Comparison of ENCODE assay signal across 8 mouse cellular contexts in the genomic region with DNA sequence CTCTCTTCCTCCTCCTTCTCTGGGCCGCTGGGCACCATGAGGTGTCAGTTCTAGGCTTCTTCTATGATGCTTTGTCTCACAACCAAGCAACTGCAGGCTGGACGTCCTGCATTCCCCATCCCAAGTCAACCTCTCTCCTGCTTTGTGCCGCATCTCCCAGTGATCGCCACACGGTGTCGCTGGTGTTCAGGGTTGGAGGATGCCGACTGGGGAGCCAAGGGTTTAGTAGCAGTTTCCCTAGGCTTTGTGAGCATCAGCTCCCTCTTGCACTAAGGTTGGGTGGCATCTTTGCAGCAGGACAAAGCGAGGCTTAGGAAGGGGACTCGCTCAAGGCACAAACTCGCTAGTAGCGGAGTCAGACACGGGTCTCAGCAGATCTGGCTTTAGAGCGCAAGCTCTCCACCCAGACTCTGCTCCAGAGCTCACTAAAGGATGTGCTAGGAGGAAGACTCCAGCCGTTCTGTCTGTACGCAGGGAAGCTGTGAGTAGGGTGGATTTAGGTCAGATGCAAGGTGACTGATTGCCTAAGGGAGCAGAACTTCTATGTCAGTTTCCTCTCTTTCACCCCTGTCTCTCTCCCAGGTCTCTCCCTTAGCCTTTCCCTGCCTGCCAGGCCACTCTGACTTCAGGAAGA. TPM values are rescaled to one million over a fixed set of nuclear protein-coding genes. Genes with fewer than 3 reads are reported as not detected.
DNase-seq lines count a peak whose midpoint lies in the region; ATAC-seq and TF ChIP-seq lines count a peak whose summit lies in the region.

No protein-coding gene starts in this region.

- H3K4me1 ChIP-seq in embryonic facial prominence, embryonic 13.5 days: peaks cover 10% of the 10 kb centered on the region
- H3K4me1 ChIP-seq in kidney, adult 2 months (ENCODE audit: control insufficient read depth, insufficient read depth, low read length): no peaks in the 10 kb centered on the region
- H3K4me1 ChIP-seq in limb, embryonic 12.5 days (replicated peaks): peaks cover 11% of the 10 kb centered on the region
- peaks cover 14% of the 10 kb centered on the region for H3K4me1 ChIP-seq in midbrain, embryonic 15.5 days

- no peaks in the 10 kb centered on the region for H3K9me3 ChIP-seq in embryonic facial prominence, embryonic 13.5 days
- H3K9me3 ChIP-seq in limb, embryonic 12.5 days: peaks cover 8% of the 10 kb centered on the region; the same call in 1 of the 2 replicates
- H3K9me3 ChIP-seq in midbrain, embryonic 15.5 days: no peaks in the 10 kb centered on the region

- peak overlapping the region; percentile 44 for H3K4me2 ChIP-seq in embryonic facial prominence, embryonic 13.5 days
- H3K4me2 ChIP-seq in limb, embryonic 12.5 days: peak overlapping the region; percentile 34
- H3K4me2 ChIP-seq in midbrain, embryonic 15.5 days: peak overlapping the region; percentile 25

- no peak overlapping the region for H3K4me3 ChIP-seq in embryonic facial prominence, embryonic 13.5 days
- no peak overlapping the region for H3K4me3 ChIP-seq in kidney, adult 2 months (ENCODE audit: insufficient read depth, low read depth, low read length)
- H3K4me3 ChIP-seq in limb, embryonic 12.5 days (replicated peaks): peak overlapping the region; percentile 1; the same call in 1 of the 2 replicates
- H3K4me3 ChIP-seq in midbrain, embryonic 15.5 days: no peak overlapping the region

- DNase-seq in 3T3-L1 (ENCODE audit: low read depth, low spot score): peak; percentile 95
- peak; percentile 87 for DNase-seq in adrenal gland, postnatal 36 days
- peak; percentile 86 for DNase-seq in heart, adult 8-10 months (ENCODE audit: low spot score)
- DNase-seq in kidney, adult 2 months: peak; percentile 85
- peak; percentile 59 for DNase-seq in spleen, adult 12 weeks (ENCODE audit: low spot score)

- H3K27ac ChIP-seq in embryonic facial prominence, embryonic 13.5 days: peak overlapping the region; percentile 28; the same call in 1 of the 2 replicates
- H3K27ac ChIP-seq in kidney, adult 2 months (ENCODE audit: insufficient read depth, low read depth, low read length): no peak overlapping the region
- 0 out of 2 replicates have a peak overlapping the region, but pooled peaks have one; percentile 18 for H3K27ac ChIP-seq in limb, embryonic 12.5 days
- peak overlapping the region; percentile 75 for H3K27ac ChIP-seq in midbrain, embryonic 15.5 days

- H3K9ac ChIP-seq in embryonic facial prominence, embryonic 13.5 days: peak overlapping the region; percentile 64; the same call in 1 of the 2 replicates
- no peak overlapping the region; the same call in 1 of the 2 replicates for H3K9ac ChIP-seq in limb, embryonic 12.5 days (replicated peaks)
- H3K9ac ChIP-seq in midbrain, embryonic 15.5 days: peak overlapping the region; percentile 31; the same call in 1 of the 2 replicates

- peak; percentile 100 for TF ChIP-seq CTCF in kidney, adult 2 months (conservative IDR thresholded peaks at IDR 0.05; ENCODE audit: insufficient read depth, insufficient read length, low read depth, low read length)

- no peaks in the 10 kb centered on the region; the same call in none of the 2 replicates for H3K27me3 ChIP-seq in embryonic facial prominence, embryonic 13.5 days
- no peaks in the 10 kb centered on the region for H3K27me3 ChIP-seq in kidney, adult 2 months (replicated peaks; ENCODE audit: control insufficient read depth, insufficient read depth, low read length)
- H3K27me3 ChIP-seq in limb, embryonic 12.5 days: 0 out of 2 replicates have a peak, but pooled peaks cover 4% of the 10 kb centered on the region
- H3K27me3 ChIP-seq in midbrain, embryonic 15.5 days (replicated peaks): no peaks in the 10 kb centered on the region

- H3K36me3 ChIP-seq in embryonic facial prominence, embryonic 13.5 days: no peaks in the 10 kb centered on the region
- no peaks in the 10 kb centered on the region for H3K36me3 ChIP-seq in kidney, adult 2 months (ENCODE audit: control insufficient read depth, insufficient read depth, low read length)
- no peaks in the 10 kb centered on the region for H3K36me3 ChIP-seq in limb, embryonic 12.5 days
- H3K36me3 ChIP-seq in midbrain, embryonic 15.5 days (replicated peaks): peaks cover 6% of the 10 kb centered on the region; the same call in 1 of the 2 replicates

- 0 out of 2 replicates have a peak, but pooled peaks have one; percentile 53 for ATAC-seq in embryonic facial prominence, embryonic 13.5 days (ENCODE audit: insufficient number of reproducible peaks, insufficient read depth, low FRiP score, low TSS enrichment, low read depth)
- ATAC-seq in limb, embryonic 12.5 days (ENCODE audit: insufficient number of reproducible peaks, insufficient read depth, low FRiP score, low TSS enrichment, low read depth): peak; percentile 64
- peak; percentile 82 for ATAC-seq in midbrain, embryonic 15.5 days (replicated peaks)

- TF ChIP-seq POLR2A in kidney, adult 2 months (IDR thresholded peaks at IDR 0.05; ENCODE audit: low read depth, low read length): no peak

- WGBS in embryonic facial prominence, embryonic 13.5 days: 4% methylated on average over 15 of the region's 15 CpGs
- 5% methylated on average over 15 of the region's 15 CpGs for WGBS in kidney, adult 2 months
- 4% methylated on average over 15 of the region's 15 CpGs for WGBS in limb, embryonic 12.5 days
- 3% methylated on average over 15 of the region's 15 CpGs for WGBS in midbrain, embryonic 15.5 days

RNA-seq across cellular contexts. Expression of gene Mad2l2, which starts 15.3 kb away (rescaled TPM):
- 10 to 100 TPM; 23.1 to 27.1 TPM for total RNA-seq in adrenal gland, postnatal 36 days (2021)
- 70.6 and 76.3 TPM in 2 replicates for polyA plus RNA-seq in embryonic facial prominence, embryonic 13.5 days (2015; fragmentation: Nextera tagmentation; extraction: Ambion mirVana)
- total RNA-seq in heart, adult 8-10 months (2022): 10 to 100 TPM in 3 of 4 experiments, 1 to 10 TPM in 1; 6.9 to 13.6 (median 11.7) TPM
- 22.8 and 25.5 TPM in 2 replicates for polyA plus RNA-seq in kidney, adult 2 months (2012; rRNA removed)
- 104 and 107 TPM in 2 replicates for polyA plus RNA-seq in limb, embryonic 12.5 days (2016; fragmentation: Nextera tagmentation; extraction: Ambion mirVana)
- polyA plus RNA-seq in midbrain, embryonic 15.5 days (2015; fragmentation: Nextera tagmentation; extraction: Ambion mirVana): 99.2 and 112 TPM in 2 replicates

RNA-seq across cellular contexts. Expression of gene Draxin, which starts 15.6 kb away (rescaled TPM):
- total RNA-seq in adrenal gland, postnatal 36 days (2021): under 1 TPM; 0.10 to 0.20 TPM
- polyA plus RNA-seq in embryonic facial prominence, embryonic 13.5 days (2015; fragmentation: Nextera tagmentation; extraction: Ambion mirVana): 0.78 and 1.1 TPM in 2 replicates
- total RNA-seq in heart, adult 8-10 months (2022): under 1 TPM; 0.06 to 0.20 (median 0.07) TPM
- polyA plus RNA-seq in kidney, adult 2 months (2012; rRNA removed): 0.03 and 0.11 TPM in 2 replicates
- 1.8 and 1.9 TPM in 2 replicates for polyA plus RNA-seq in limb, embryonic 12.5 days (2016; fragmentation: Nextera tagmentation; extraction: Ambion mirVana)
- polyA plus RNA-seq in midbrain, embryonic 15.5 days (2015; fragmentation: Nextera tagmentation; extraction: Ambion mirVana): 15.1 and 15.7 TPM in 2 replicates

RNA-seq across cellular contexts. Expression of gene Agtrap, which starts 27.0 kb away (rescaled TPM):
- total RNA-seq in adrenal gland, postnatal 36 days (2021): 10 to 100 TPM; 76.6 to 96.6 TPM
- polyA plus RNA-seq in embryonic facial prominence, embryonic 13.5 days (2015; fragmentation: Nextera tagmentation; extraction: Ambion mirVana): 9.7 and 10.1 TPM in 2 replicates
- 10 to 100 TPM; 45.2 to 51.5 (median 48.2) TPM for total RNA-seq in heart, adult 8-10 months (2022)
- 111 and 119 TPM in 2 replicates for polyA plus RNA-seq in kidney, adult 2 months (2012; rRNA removed)
- polyA plus RNA-seq in limb, embryonic 12.5 days (2016; fragmentation: Nextera tagmentation; extraction: Ambion mirVana): 11.2 and 12.0 TPM in 2 replicates
- 5.5 and 6.4 TPM in 2 replicates for polyA plus RNA-seq in midbrain, embryonic 15.5 days (2015; fragmentation: Nextera tagmentation; extraction: Ambion mirVana)

RNA-seq across cellular contexts. Expression of gene Fbxo6, which starts 37.1 kb away (rescaled TPM):
- total RNA-seq in adrenal gland, postnatal 36 days (2021): 10 to 100 TPM; 48.5 to 58.3 TPM
- polyA plus RNA-seq in embryonic facial prominence, embryonic 13.5 days (2015; fragmentation: Nextera tagmentation; extraction: Ambion mirVana): 14.9 and 15.1 TPM in 2 replicates
- total RNA-seq in heart, adult 8-10 months (2022): 10 to 100 TPM; 36.1 to 44.0 (median 39.6) TPM
- 58.2 and 63.4 TPM in 2 replicates for polyA plus RNA-seq in kidney, adult 2 months (2012; rRNA removed)
- polyA plus RNA-seq in limb, embryonic 12.5 days (2016; fragmentation: Nextera tagmentation; extraction: Ambion mirVana): 11.8 and 11.9 TPM in 2 replicates
- 21.6 and 21.7 TPM in 2 replicates for polyA plus RNA-seq in midbrain, embryonic 15.5 days (2015; fragmentation: Nextera tagmentation; extraction: Ambion mirVana)

RNA-seq across cellular contexts. Expression of gene Fbxo44, which starts 45.4 kb away (rescaled TPM):
- 10 to 100 TPM; 10.7 to 12.9 TPM for total RNA-seq in adrenal gland, postnatal 36 days (2021)
- 13.5 TPM in 2 replicates for polyA plus RNA-seq in embryonic facial prominence, embryonic 13.5 days (2015; fragmentation: Nextera tagmentation; extraction: Ambion mirVana)
- 10 to 100 TPM; 25.2 to 33.4 (median 25.5) TPM for total RNA-seq in heart, adult 8-10 months (2022)
- 29.8 and 45.7 TPM in 2 replicates for polyA plus RNA-seq in kidney, adult 2 months (2012; rRNA removed)
- 17.5 and 18.7 TPM in 2 replicates for polyA plus RNA-seq in limb, embryonic 12.5 days (2016; fragmentation: Nextera tagmentation; extraction: Ambion mirVana)
- 93.3 and 97.6 TPM in 2 replicates for polyA plus RNA-seq in midbrain, embryonic 15.5 days (2015; fragmentation: Nextera tagmentation; extraction: Ambion mirVana)
